Mouse (Mus musculus) spleen, embryonic (tissue): ENCODE results near the gene Rint1.

ENCODE experiments used
- CTCF ChIA-PET: fragments of 350-600 bp; sonication (Branson Sonifier 250); formaldehyde crosslinking; loops from one replicate; lab custom pipeline; 2022; lab: Charles Lee

Rint1 gene

DNA sequence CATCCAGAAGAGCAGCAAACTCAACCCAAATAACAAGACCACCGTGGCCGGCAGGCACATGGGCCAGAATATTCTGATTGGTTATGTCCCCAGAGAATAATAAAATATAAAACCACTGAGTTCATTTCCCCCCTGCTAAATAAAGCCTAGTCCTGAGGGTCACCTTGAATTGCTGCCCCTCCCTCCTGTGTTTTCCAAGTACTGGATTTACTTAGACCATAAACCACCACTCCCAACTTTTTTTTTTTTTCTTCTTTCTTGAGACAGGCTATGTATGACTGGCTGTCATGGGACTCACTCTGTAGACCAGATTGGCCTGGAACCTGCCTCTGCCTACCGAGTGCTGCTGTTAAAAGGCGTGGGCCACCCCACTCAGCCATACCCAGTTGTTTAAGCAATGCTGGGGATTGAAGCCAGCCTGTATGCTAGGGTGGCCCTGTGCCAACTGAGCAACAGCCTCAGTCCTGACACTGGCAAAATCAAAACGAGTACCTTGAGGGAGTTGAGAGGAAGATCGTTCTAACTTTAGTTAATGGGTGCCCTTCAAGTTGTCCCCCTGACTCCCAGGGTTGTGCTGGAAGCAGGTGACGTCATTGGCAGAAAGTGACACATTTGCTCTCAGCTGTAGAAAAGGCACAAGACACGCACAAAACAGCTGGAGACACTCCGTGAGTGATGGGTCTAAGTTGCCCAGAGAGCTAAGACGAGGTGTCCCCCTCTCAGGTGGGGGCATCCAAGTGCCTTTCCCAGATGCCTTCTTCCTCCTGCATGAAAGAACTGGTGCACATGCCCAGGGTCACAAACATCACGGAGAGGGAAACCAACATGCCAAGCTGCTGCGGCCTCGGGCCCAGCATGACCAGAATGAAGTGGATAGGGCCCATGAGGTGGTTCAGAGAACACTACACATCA lies 76.8 kb downstream of the Rint1 start:
- CTCF ChIA-PET: no interaction called here

DNA sequence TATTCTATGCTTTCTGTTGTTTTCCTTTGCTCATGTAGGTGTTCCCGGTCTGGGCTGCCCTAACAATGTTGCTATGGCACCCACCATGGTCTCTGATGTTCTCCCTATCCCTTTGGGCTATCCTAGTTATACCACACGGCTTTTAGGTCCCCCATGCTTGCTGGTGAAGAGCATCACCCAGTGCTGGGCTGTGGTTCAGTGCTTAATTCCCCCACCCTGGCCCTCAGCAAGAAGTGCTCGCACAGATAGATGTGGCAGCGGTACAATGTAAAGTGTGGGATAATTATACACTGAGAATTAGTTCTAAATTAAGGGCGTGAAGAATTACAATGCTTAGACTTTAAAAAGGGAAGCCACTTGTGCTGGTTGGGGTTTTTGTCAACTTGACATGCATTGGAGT lies 78.4 kb downstream of the Rint1 start:
- CTCF ChIA-PET: no interaction called here
